Mouse (Mus musculus) forebrain, embryonic 16.5 days (tissue): ENCODE results near the gene Ppp3ca. TPM values are rescaled to one million over a fixed set of nuclear protein-coding genes. Genes with fewer than 3 reads are reported as not detected.
A peak's percentile ranks its signal among the peaks of the same experiment; 100 is the strongest.

ENCODE experiments used
- ATAC-seq: fragments of 200-750 bp; cut with Nextera tagmentation; 2 replicates; pipeline ENCODE4 v1.8.0; 2017; ENCODE audit warnings: mild to moderate bottlenecking, moderate library complexity
- H3K27ac ChIP-seq: fragments of 300-500 bp; sonication (generic); 2 replicates; pipeline ENCODE4 v1.5.1; 2014; ENCODE audit warnings: low read length, control low read depth
- H3K27me3 ChIP-seq: fragments of 300-500 bp; sonication (generic); replicated peaks from 2 replicates; pipeline ENCODE4 v1.6.1; 2014; ENCODE audit warnings: low read length; ENCODE audit not compliant: control insufficient read depth, insufficient read depth
- H3K36me3 ChIP-seq: fragments of 300-500 bp; sonication (generic); 2 replicates; pipeline ENCODE4 v1.6.1; 2014; ENCODE audit not compliant: control insufficient read depth, insufficient read depth
- H3K4me1 ChIP-seq: fragments of 300-500 bp; sonication (generic); replicated peaks from 2 replicates; pipeline ENCODE4 v1.6.1; 2014; ENCODE audit warnings: low read length; ENCODE audit not compliant: control insufficient read depth, insufficient read depth
- H3K4me2 ChIP-seq: fragments of 300-500 bp; sonication (generic); 2 replicates; pipeline ENCODE4 v1.6.1; 2014; ENCODE audit warnings: mild to moderate bottlenecking, low read length, control low read depth
- H3K4me3 ChIP-seq: fragments of 300-500 bp; sonication (generic); replicated peaks from 2 replicates; pipeline ENCODE4 v1.5.1; 2014; ENCODE audit warnings: mild to moderate bottlenecking, low read length, control low read depth
- H3K9ac ChIP-seq: fragments of 300-500 bp; sonication (generic); replicated peaks from 2 replicates; pipeline ENCODE4 v1.6.1; 2014; ENCODE audit warnings: low read depth, low read length, control low read depth
- H3K9me3 ChIP-seq: fragments of 300-500 bp; sonication (generic); 2 replicates; pipeline ENCODE4 v1.6.1; 2016; ENCODE audit warnings: low read length; ENCODE audit not compliant: control insufficient read depth
- WGBS: fragments of 180-500 bp; shearing (Covaris S2); extraction: QIAGEN DNeasy Blood & Tissue Kit; methylation state at CpG from one replicate; pipeline ENCODE4 v1.1.7; 2014; 5-methylcytosine and 5-hydroxymethylcytosine counted together
- polyA plus RNA-seq: library from polyadenylated mRNA; unstranded; fragments of >200 nt; fragmentation: Nextera tagmentation; extraction: Ambion mirVana; gene quantifications from 2 replicates; pipeline ENCODE4 v1.2.1, GENCODE M21; 2015

The Ppp3ca gene
- polyA plus RNA-seq, 1 experiment from 2014 or later = 144 TPM

DNA sequence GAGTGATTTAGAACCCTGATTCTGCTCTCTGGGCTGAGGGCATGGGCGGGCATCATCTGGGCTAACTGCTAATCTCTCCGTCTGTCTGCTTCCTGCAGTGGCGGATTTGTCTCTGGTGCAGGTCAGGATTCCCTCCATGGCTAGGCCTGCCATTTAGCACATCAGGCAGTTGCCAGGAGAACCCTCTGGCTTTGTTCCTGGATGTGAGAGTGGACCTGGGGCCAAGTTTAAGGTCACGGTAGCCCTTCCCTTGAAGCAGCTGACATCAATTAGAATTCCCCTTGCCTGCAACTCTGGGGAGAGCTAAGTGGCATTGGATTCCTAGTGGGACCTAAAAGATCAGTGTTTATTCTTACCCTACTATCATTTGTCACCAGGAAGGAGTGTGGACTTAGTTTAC, 132.7 kb downstream of the Ppp3ca start:
- no peak overlapping the region for H3K9ac ChIP-seq
- H3K9me3 ChIP-seq = no peaks in the 10 kb centered on the region
- H3K27ac ChIP-seq = no peak overlapping the region
- ATAC-seq = no peak
- no peaks in the 10 kb centered on the region for H3K4me1 ChIP-seq
- H3K36me3 ChIP-seq = no peaks in the 10 kb centered on the region
- no peaks in the 10 kb centered on the region for H3K27me3 ChIP-seq
- H3K4me2 ChIP-seq = no peak overlapping the region
- H3K4me3 ChIP-seq = no peak overlapping the region
- WGBS = 80% methylated on average over 4 of the region's 4 CpGs

DNA sequence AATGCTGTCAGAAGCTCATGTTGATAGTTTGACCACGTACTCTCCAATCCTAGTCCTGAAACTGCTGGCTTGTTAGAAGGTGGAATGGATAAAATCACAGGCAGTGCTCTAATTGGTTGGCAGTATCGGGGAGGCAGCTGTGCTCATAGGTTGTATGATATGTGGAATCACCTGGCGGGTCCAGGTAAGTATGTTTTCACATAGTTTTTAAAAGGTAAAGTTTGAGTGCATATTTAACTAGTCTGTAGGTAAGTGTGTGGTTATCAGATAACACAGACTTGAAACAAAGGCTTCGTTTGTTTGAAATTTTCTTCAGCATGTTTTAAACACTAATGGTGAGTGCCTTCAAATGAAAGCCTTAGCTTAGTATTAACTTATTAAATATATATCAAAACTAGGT, 136.0 kb downstream of the Ppp3ca start:
- WGBS = 94% methylated on average over 4 of the region's 4 CpGs
- Histone ChIP-seq H3K36me3 (no peaks in the 10 kb centered on the region), H3K9me3 (no peaks in the 10 kb centered on the region), H3K9ac (no peak overlapping the region), H3K4me2 (no peak overlapping the region), H3K4me1 (no peaks in the 10 kb centered on the region), H3K4me3 (no peak overlapping the region), H3K27me3 (no peaks in the 10 kb centered on the region), H3K27ac (no peak overlapping the region)
- no peak for ATAC-seq

DNA sequence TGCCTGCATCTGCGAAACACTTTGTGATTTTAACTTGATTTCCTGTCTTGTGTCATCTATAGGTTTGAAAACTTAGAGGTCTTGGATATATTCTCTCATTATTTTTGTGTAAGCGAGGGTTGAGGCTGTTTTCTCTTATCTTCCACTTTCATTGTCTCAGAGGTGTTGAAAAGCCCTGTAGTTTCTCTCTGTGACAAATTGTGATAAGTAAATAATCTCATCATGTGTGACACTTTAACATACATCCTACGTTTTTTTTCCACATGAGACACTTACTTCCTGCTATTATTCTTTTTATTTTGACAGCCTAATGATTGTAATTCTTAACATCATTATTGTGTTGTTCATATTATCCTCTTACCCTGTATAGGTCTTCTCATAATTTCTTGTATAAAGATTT, 140.3 kb downstream of the Ppp3ca start:
- Histone ChIP-seq H3K4me3 (no peak overlapping the region), H3K27ac (no peak overlapping the region), H3K4me1 (no peaks in the 10 kb centered on the region), H3K4me2 (no peak overlapping the region), H3K9me3 (no peaks in the 10 kb centered on the region), H3K36me3 (no peaks in the 10 kb centered on the region), H3K9ac (no peak overlapping the region), H3K27me3 (no peaks in the 10 kb centered on the region)
- no peak for ATAC-seq
- WGBS = 76% methylated on average over 3 of the region's 3 CpGs

DNA sequence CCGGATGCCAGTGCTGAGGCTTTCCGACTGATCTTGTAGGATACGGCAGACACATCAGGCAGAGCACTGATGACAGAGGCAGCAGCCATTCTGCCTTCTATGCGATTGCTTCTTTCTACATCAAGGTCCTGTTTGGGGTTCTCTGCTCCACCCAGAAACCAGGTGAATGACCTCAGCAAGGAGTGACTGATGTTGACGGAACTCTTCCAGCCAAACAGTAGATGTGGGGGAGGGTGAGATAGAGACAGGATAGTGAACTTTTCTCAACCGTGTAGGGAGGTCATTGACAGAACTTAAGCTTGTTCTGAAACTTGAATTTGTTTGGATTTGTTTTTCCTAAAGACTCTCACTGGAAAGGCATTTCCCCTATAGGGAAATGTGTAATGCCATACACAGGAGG, 142.2 kb downstream of the Ppp3ca start:
- no peak overlapping the region for H3K9ac ChIP-seq
- no peak for ATAC-seq

DNA sequence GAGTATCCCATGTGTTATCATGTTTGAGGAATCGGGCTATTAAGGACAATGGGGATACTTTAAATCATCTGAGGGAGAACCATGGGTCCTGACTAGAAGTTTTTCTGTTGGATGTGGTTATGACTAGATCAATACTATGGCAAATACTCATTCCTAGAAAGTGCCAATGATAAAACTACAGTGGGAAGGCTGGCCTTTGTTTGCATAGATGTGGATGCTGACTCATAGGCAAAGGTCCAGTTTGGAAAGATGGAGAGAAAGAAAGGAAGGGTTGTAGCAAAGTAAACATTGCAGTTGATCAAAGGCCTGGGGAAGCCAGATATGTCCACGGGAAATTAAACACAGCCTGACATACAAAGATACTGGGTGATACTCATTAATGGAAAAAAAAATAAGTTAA, 142.9 kb downstream of the Ppp3ca start:
- no peaks in the 10 kb centered on the region for H3K9me3 ChIP-seq
- H3K27me3 ChIP-seq = no peaks in the 10 kb centered on the region
- no peak overlapping the region for H3K4me2 ChIP-seq
- no peak overlapping the region for H3K9ac ChIP-seq
- H3K4me3 ChIP-seq = no peak overlapping the region
- 90% methylated on average over 2 of the region's 2 CpGs for WGBS
- no peak overlapping the region for H3K27ac ChIP-seq
- H3K36me3 ChIP-seq = no peaks in the 10 kb centered on the region
- H3K4me1 ChIP-seq = no peaks in the 10 kb centered on the region
- no peak for ATAC-seq

More for the DNA sequence above, 142.2 kb downstream of the Ppp3ca start:
- no peak overlapping the region for H3K27ac ChIP-seq
- WGBS = 90% methylated on average over 6 of the region's 6 CpGs
- no peaks in the 10 kb centered on the region for H3K4me1 ChIP-seq
- H3K27me3 ChIP-seq = no peaks in the 10 kb centered on the region
- H3K4me3 ChIP-seq = no peak overlapping the region
- no peak overlapping the region for H3K4me2 ChIP-seq
- no peaks in the 10 kb centered on the region for H3K9me3 ChIP-seq
- H3K36me3 ChIP-seq = no peaks in the 10 kb centered on the region

DNA sequence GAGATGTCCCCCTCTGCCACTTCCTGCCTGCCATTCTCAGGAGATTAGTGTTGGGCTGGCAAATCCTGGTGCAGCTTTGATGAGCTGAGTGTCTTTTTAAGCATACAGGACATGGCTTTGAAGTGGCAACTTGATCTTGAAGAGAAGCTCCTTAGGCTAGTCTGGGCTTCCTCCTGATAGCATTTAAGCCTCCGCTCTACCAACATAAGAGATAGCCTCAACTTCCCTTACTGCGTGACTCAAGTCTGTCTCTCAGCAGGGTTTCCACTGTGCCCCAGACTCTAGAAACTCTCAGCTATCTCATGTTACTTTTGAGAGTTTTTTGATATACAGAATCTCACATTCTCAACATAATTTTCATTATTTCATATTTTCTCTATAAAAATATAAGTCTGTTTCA, 144.0 kb downstream of the Ppp3ca start:
- 90% methylated on average over 2 of the region's 2 CpGs for WGBS
- Histone ChIP-seq H3K4me1 (no peaks in the 10 kb centered on the region), H3K36me3 (no peaks in the 10 kb centered on the region), H3K4me3 (no peak overlapping the region), H3K9ac (no peak overlapping the region), H3K9me3 (no peaks in the 10 kb centered on the region), H3K4me2 (no peak overlapping the region), H3K27me3 (no peaks in the 10 kb centered on the region), H3K27ac (no peak overlapping the region)
- no peak for ATAC-seq

DNA sequence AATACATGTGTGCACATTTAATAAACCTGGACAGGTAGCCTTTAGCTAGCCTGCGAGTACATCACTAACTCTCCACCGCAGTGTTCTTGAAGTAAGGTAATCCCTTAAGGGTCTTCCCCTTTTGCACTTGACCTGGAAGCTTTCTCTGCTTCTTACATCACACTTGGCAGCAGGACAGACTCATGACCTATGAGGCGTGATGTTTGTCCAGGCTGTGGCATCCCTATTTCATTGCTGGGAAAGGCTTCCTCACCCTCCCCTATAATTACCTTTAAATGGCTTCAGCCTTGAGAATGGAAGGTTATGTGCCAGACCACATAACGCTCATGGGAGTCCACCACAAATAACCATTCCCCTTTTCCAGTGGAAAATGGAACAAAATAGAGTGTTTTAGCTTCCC, 145.0 kb downstream of the Ppp3ca start:
- H3K27ac ChIP-seq = no peak overlapping the region
- 89% methylated on average over 4 of the region's 4 CpGs for WGBS
- no peak overlapping the region for H3K9ac ChIP-seq
- no peaks in the 10 kb centered on the region for H3K9me3 ChIP-seq
- no peak overlapping the region for H3K4me2 ChIP-seq
- H3K4me1 ChIP-seq = no peaks in the 10 kb centered on the region
- H3K27me3 ChIP-seq = no peaks in the 10 kb centered on the region
- H3K36me3 ChIP-seq = no peaks in the 10 kb centered on the region
- H3K4me3 ChIP-seq = no peak overlapping the region
- ATAC-seq = no peak

DNA sequence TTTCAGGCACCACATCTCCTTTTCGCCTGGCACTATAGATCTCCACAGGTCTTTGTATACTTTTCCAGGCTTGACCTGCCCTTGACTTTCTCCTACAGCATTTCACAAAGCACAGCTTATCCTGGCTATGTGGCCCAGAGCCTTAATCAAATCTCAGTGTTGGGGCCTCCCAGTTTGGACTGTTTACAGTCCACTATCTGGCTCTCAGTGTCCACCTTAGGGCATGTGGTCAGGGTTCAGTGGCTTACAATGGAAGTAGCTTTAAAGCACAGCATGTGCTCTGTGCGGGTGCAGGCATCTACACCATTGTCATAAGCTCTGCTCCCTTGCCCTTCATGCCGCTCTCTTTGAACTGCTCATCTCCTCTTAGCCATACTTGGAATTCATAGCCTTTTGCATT, 146.4 kb downstream of the Ppp3ca start:
- H3K4me1 ChIP-seq = no peaks in the 10 kb centered on the region
- no peaks in the 10 kb centered on the region for H3K27me3 ChIP-seq
- no peak for ATAC-seq
- no peak overlapping the region for H3K4me3 ChIP-seq
- H3K4me2 ChIP-seq = no peak overlapping the region
- no peaks in the 10 kb centered on the region for H3K9me3 ChIP-seq
- no peak overlapping the region for H3K27ac ChIP-seq
- H3K9ac ChIP-seq = no peak overlapping the region
- no peaks in the 10 kb centered on the region for H3K36me3 ChIP-seq
- WGBS = 67% methylated on average over 3 of the region's 3 CpGs

DNA sequence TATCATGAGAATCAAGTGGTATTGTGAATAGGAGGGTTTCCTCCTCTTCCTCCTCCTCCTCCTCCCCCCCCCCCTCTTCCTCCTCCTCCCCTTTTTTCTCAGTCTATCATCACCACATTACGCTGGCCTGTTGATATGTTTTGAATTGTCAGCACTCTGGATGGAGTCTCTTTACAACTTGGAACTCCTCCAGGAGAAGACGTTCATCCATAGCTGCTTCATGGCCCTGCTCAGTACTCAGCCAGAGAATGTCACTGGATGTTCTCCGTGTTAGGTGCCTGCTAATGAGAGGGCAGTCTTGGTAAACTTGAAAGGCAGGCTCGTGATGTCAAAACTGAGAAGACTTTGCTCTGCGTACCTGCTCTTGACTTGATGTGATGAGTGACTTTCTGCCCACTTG, 149.1 kb downstream of the Ppp3ca start:
- H3K36me3 ChIP-seq = no peaks in the 10 kb centered on the region
- no peaks in the 10 kb centered on the region for H3K4me1 ChIP-seq
- H3K27ac ChIP-seq = no peak overlapping the region
- no peak overlapping the region for H3K4me2 ChIP-seq
- no peak for ATAC-seq
- H3K27me3 ChIP-seq = no peaks in the 10 kb centered on the region
- WGBS = 73% methylated on average over 5 of the region's 5 CpGs
- H3K4me3 ChIP-seq = no peak overlapping the region
- H3K9me3 ChIP-seq = no peaks in the 10 kb centered on the region
- H3K9ac ChIP-seq = no peak overlapping the region

DNA sequence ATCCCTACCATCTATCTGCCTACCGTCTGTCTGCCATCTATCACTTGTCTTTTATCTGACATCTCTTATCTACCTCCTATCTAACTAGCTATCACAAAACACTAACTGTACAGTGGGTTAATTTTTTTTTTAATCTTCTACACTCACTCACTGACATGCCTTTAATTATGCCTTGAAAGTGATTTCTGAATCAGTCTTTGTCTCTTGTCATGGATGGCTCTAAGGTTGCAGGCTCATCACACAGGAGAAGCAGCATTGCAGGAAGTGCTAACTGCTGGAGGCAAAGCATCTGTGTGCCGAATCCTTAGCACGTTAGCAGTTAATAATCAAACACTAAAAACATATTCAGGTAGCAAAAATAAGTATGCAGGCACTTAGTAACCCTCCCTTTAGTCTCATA, 151.1 kb downstream of the Ppp3ca start:
- no peak overlapping the region for H3K9ac ChIP-seq
- H3K4me1 ChIP-seq = no peaks in the 10 kb centered on the region
- H3K27ac ChIP-seq = no peak overlapping the region
- H3K4me3 ChIP-seq = no peak overlapping the region
- no peaks in the 10 kb centered on the region for H3K27me3 ChIP-seq
- no peaks in the 10 kb centered on the region for H3K36me3 ChIP-seq
- ATAC-seq = peak; percentile 45
- H3K9me3 ChIP-seq = no peaks in the 10 kb centered on the region
- 81% methylated on average over 3 of the region's 3 CpGs for WGBS
- H3K4me2 ChIP-seq = no peak overlapping the region
